Mouse (Mus musculus) cerebellum, postnatal 4 days (tissue): ENCODE measurements at regions not wholly inside any gene's neighbourhood (a gene's known extent, or its start where the extent isn't known, plus 50 kb on each side); places are given as distances from the start of the nearest gene placed in this dataset.

Experiments used
- DNase-seq, 2 experiments: peaks; one replicate each; pipeline ENCODE4 v3.0.0; 2022; ENCODE audit warnings: low spot score in 2 of 2, mixed read lengths in 1 of 2

GRCm38 (mm10) chr15:69387466-69387865 is 2886.8 kb upstream of the Lrrc6 start:
- peak in 1 of 2 experiments; percentile 3 for DNase-seq

GRCm38 (mm10) chr15:69365440-69365839 is 2864.7 kb upstream of the Lrrc6 start:
- no peak for DNase-seq

- DNase-seq = no peak
These were observed 2849.5 kb upstream of the Lrrc6 start for GRCm38 (mm10) chr15:69350053-69350739.

DNA sequence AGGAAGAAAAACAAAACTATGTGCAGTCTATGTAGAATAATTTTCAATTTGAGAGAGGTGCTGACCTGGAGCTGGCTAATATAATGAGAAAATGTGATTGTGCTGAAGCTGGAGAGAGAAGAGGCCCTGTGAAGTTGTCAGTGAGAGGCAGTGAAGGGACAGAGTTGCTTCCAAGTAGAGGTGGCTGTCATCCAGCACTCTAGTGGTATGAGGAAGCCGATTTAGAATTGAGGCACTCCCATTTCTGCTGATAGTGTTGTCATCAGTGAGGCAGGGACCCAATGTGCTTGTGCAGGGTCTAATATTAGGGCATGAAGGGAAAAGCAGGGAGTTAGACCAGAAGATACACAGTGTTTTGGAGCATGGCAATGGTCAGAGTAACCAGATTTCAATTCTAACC is 2845.4 kb upstream of the Lrrc6 start:
- no peak for DNase-seq

DNA sequence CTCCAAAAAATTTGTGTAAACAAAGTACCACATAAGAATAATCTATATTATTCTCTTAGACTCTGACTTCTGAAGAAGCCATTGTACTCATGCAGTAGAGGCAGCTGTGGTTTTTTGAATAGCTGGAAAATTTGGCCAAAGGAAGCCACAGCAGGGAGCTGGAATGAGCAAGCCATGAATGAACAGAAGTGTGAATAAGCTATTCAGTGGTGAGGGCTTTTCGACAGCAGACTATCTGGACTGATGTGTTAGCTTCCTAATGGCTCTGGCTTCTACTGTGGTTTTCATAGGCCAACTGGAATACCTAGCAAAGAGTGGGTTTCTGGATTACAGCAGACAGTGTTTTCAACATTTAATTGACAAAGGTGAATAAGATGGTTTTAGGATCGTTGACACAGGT is 2842.0 kb upstream of the Lrrc6 start:
- no peak for DNase-seq

DNA sequence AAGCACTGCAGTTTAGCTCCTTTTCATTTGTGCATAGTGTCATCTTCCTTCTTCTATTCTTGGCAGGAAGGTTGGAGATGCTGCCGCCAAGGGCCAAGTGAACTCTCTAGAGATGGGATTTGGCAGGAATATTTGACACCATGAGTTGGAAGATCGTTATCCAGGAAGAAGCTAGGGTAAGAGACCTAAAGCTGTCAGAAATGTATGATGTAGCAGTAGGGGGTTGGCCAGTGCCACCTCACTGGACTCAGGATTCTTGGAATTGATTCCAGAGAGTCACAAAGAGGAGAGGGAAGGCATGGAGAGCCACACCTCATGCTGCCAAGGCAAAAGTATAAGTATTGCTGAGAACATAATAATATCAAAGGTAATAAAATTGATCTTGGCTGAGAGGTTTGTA is 2835.8 kb upstream of the Lrrc6 start:
- no peak for DNase-seq

DNA sequence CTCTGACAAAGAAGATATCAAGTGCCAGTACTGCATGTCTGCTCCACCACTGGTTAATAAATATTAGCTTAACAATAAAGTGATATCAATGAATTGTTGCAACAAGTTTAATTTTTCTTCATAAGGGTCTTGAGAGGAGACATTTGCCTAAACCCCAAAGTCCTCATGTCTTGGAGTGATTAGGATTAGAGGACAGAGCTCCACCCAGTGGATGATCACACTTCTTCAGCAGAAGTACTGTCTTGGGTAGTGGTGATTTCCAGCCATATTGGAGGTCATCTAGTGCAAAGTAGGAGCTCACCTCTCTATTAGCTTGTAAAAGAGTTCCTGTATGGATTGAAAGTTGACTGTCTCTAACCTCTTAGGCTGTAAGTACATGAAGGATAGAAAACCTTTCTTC is 2825.8 kb upstream of the Lrrc6 start:
- no peak for DNase-seq

GRCm38 (mm10) chr15:69303100-69303499 is 2802.4 kb upstream of the Lrrc6 start:
- DNase-seq = no peak

- DNase-seq = no peak
These were observed 2790.6 kb upstream of the Lrrc6 start for GRCm38 (mm10) chr15:69291273-69291672.

DNA sequence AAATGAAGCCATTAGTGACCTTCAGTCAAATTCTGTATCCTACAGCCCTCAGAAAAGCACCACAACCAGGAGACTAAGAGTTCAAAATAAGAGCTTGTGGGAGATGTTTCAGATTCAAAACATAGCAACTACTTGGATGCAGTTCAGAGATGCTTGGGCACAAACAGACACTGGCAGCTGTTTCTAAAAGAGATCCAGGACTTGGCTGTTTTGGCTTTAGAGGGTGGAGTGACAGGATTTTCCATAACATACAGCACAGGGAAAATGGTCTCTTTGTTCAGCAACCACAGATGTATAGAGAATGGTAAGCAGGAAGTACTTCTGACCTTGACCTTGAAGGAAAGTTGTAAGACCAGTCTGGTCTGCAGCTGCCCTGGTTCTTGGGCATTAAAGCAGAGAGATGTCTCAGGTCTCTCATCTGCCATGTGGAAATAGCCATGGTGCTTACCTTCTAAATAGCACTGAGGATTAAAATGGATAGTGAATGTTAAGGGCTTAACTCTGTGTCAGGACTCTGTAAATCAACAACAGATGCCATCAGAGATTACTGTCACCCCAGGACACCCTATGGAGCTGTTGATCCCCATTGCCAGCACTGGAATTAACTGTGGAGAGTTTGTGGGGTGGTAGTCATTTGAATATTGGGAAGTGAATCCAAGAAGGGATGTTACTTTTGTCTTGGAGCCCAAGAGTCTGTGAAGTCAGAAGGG is 2775.0 kb upstream of the Lrrc6 start:
- no peak for DNase-seq

DNA sequence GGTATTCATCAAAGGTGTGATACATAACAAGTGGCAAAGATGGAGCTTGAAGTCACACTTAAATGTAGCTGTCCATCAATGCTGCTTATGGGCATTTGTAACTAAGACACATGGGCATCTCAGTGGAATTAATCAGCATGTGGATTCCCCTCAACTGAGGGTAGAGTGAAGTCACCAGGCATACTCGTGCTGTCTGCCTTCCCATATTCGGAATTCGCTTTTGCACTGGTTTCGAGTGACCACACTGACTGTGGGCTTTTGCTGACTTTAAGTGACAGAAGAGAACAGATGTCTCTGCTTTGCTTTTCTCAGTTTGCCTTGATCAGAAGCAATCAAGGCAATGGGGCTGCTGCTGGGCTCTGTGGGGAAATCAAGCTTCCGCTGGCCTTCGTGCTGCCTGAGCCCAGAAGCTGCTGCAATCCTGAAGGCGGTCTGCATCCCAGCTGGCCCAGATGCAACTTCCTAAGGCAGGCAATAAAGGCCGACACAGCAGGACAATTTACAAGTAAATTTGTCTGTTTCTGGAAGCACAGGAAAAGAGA is 2773.6 kb upstream of the Lrrc6 start:
- DNase-seq = no peak

- DNase-seq = no peak
These were observed 2772.8 kb upstream of the Lrrc6 start for GRCm38 (mm10) chr15:69273518-69273917.

- DNase-seq = no peak
These were observed 2761.2 kb upstream of the Lrrc6 start for GRCm38 (mm10) chr15:69261940-69262339.

- no peak for DNase-seq
These were observed 2756.6 kb upstream of the Lrrc6 start for GRCm38 (mm10) chr15:69257161-69257778.

GRCm38 (mm10) chr15:69253698-69254097 is 2753.0 kb upstream of the Lrrc6 start:
- DNase-seq = no peak

- DNase-seq = no peak
These were observed 2751.4 kb upstream of the Lrrc6 start for GRCm38 (mm10) chr15:69252095-69252494.

- peak in 1 of 2 experiments; percentile 56 for DNase-seq
These were observed 2745.7 kb upstream of the Lrrc6 start for GRCm38 (mm10) chr15:69246190-69246966.

GRCm38 (mm10) chr15:69235271-69235670 is 2734.6 kb upstream of the Lrrc6 start:
- DNase-seq = no peak

DNA sequence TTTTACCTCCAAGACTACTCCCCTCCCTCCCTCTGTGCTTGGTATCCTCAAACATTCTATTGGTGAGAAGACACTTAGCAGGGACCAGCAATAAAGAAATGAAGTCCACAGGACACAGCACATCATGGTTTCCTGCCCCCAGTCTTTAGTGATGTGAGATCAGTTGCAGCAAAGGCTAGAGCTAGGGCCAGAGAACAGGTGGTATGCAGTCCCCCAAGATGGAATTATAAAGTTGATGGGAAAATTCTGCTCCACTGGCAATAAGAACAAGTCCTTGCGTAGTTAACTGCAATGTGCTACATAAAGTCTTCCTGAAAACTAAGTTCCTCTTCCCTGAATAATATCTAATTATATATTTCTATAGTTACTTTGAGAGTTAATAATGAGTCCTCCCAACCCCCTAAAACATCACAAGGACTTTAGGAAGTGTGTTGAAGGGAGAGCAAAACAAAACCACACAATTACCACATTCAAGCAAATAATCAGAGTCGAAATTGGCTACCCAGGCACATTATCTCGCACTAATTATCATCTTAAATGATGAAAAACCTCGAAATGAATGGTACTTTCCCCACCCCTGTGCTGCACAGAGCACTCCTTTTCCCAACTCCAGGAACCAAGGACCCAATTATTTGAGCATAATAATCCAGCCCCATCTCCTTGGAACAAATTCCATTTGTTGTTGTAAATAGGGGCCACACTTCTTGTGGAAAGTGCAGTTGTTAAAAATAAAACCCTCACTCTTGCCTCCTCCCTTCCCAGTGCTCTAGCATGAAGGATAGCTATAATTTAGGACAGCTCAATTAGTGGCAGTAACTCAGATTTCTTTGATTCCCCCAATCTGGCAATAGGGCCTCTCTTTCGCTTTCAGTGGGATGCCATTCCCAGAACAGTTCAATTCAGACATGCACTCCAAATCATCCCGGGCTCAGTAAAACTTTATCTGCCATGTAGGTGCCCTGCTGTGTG is 2724.2 kb upstream of the Lrrc6 start:
- DNase-seq = no peak

- DNase-seq = no peak
These were observed 2722.7 kb upstream of the Lrrc6 start for GRCm38 (mm10) chr15:69223411-69223810.

- no peak for DNase-seq
These were observed 2721.7 kb upstream of the Lrrc6 start for GRCm38 (mm10) chr15:69222391-69222790.
